Mouse (Mus musculus): ENCODE data around the gene Mfsd4b5. TPM values are rescaled to one million over a fixed set of nuclear protein-coding genes. Genes with fewer than 3 reads are reported as not detected.
"Not testable (repeated sequence)": the region's sequence is repeated elsewhere in the genome, so short reads cannot be mapped to it uniquely, and the experiment has no call there.

Gene Mfsd4b5
- polyA plus RNA-seq, 1 experiment = not detected

DNA sequence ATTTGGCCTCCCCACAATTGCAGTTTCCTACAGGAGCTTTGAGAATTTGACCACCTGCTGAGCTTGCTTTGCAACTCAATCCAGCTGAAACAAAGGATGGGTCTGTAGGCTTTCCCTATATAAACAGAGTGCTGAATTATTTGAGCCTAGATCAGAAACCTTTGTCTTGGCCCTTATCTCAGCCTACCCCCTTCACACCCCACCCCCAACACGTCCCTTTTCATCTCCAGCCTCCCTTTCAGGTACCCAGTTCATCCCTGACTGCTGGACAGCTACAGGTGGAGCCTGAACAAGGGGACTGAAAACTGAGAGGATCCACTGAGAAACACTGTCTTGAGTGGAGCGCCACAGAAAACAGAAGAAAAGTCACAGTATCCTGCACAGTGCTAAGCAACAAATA is 10.7 kb downstream of the Mfsd4b5 start:
- H3K27ac ChIP-seq (ENCODE audit: insufficient read depth, low read length) = no peak overlapping the region
- no peak for TF ChIP-seq POLR2A (IDR thresholded peaks at IDR 0.05; ENCODE audit: low read depth, low read length)
- TF ChIP-seq CTCF (IDR thresholded peaks at IDR 0.05; ENCODE audit: borderline replicate concordance, insufficient read depth, low read length) = no peak
- H3K4me3 ChIP-seq (ENCODE audit: insufficient read depth, low read length) = no peak overlapping the region

DNA sequence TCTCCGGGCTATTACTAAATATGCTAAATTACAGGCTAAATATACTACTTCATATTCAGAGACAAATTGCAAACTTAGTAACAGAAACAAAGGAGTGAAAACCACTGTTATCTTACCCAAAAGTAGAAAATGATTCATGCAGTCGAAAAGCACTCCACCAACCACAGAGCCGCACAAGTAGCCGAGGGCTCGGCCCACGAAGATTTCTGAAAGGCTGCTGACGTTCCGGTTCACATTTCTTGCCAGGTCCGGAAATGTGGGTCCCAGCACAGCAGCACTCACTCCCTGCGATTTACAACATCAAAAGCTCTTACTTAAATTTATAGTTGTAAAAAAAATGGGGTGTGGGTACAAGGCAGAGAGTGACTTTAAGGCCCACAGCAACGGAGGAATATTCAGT is 11.5 kb downstream of the Mfsd4b5 start:
- H3K27ac ChIP-seq (ENCODE audit: insufficient read depth, low read length) = no peak overlapping the region

More for the DNA sequence above, 10.7 kb downstream of the Mfsd4b5 start:
- H3K4me1 ChIP-seq (ENCODE audit: control insufficient read depth, insufficient read depth, low read length) = no peaks in the 10 kb centered on the region

DNA sequence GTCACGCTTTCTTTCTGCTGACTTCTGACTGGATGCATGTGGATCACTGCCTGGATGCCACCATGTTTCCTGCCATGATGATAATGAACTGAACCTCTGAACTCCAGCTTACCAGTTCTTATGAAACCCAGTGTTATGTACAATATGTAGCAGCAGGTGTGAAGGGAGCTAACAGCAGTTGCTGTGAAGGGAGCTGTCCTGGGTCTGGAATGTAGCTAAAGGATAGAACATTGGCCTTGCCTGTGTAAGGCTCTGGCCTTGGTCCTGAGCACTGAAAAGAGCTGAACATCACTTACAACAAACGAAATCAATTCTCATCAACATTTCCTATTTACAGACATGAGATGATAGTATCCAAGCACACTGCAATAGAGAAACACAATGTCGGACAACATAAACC is 18.9 kb downstream of the Mfsd4b5 start:
- Histone ChIP-seq H3K4me1 (ENCODE audit: control insufficient read depth, insufficient read depth, low read length) (no peaks in the 10 kb centered on the region), H3K27ac (ENCODE audit: insufficient read depth, low read length) (no peak overlapping the region), H3K4me3 (ENCODE audit: insufficient read depth, low read length) (no peak overlapping the region)
- TF ChIP-seq CTCF (IDR thresholded peaks at IDR 0.05; ENCODE audit: borderline replicate concordance, insufficient read depth, low read length) = no peak
- no peak for TF ChIP-seq POLR2A (IDR thresholded peaks at IDR 0.05; ENCODE audit: low read depth, low read length)

More for the DNA sequence above, 11.5 kb downstream of the Mfsd4b5 start:
- Histone ChIP-seq H3K4me3 (ENCODE audit: insufficient read depth, low read length) (no peak overlapping the region), H3K4me1 (ENCODE audit: control insufficient read depth, insufficient read depth, low read length) (no peaks in the 10 kb centered on the region)
- TF ChIP-seq CTCF (IDR thresholded peaks at IDR 0.05; ENCODE audit: borderline replicate concordance, insufficient read depth, low read length) (no peak), POLR2A (IDR thresholded peaks at IDR 0.05; ENCODE audit: low read depth, low read length) (no peak)

DNA sequence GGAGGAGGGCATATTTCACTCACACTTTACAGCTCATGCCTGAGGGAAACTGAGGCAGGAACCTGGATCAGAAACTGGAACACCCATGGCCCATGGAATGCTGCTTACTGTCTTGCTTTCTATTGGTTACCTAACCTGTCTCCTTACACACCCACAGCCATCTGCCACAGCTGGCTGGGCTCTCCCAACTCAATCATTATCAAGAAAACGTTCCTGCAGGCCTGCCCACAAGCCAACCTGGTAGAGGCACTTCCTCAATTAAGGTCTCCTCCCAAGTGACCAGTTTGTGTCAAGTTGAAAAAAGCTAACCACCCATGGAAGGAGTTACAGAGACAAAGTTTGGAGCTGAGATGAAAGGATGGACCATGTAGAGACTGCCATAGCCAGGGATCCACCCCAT is 24.5 kb downstream of the Mfsd4b5 start:
- no peak overlapping the region for H3K4me3 ChIP-seq (ENCODE audit: insufficient read depth, low read length)
- no peaks in the 10 kb centered on the region for H3K4me1 ChIP-seq (ENCODE audit: control insufficient read depth, insufficient read depth, low read length)
- TF ChIP-seq POLR2A (IDR thresholded peaks at IDR 0.05; ENCODE audit: low read depth, low read length) = no peak
- TF ChIP-seq CTCF (IDR thresholded peaks at IDR 0.05; ENCODE audit: borderline replicate concordance, insufficient read depth, low read length) = no peak
- H3K27ac ChIP-seq (ENCODE audit: insufficient read depth, low read length) = no peak overlapping the region

DNA sequence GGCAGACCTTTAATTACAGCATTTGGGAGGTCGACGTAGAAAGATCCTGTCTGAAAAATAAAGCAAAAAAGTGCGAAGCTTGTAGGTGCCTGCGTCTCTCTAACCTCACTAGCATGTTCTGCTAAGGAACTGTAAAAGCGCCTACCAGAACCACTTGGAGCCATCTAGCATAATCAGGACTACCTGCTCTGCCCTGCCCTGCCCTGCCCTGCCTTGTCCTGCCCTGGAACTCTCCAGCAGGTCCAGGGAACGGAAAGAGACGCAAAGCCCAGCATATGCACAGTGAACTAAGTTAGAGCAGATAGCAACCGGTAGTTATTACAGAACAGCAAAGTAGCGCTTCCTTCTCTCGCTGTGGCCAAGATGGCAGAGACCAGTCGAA is 26.0 kb downstream of the Mfsd4b5 start:
- H3K4me3 ChIP-seq (ENCODE audit: insufficient read depth, low read length) = no peak overlapping the region
- no peaks in the 10 kb centered on the region for H3K4me1 ChIP-seq (ENCODE audit: control insufficient read depth, insufficient read depth, low read length)
- H3K27ac ChIP-seq (ENCODE audit: insufficient read depth, low read length) = no peak overlapping the region
- no peak for TF ChIP-seq POLR2A (IDR thresholded peaks at IDR 0.05; ENCODE audit: low read depth, low read length)
- TF ChIP-seq CTCF (IDR thresholded peaks at IDR 0.05; ENCODE audit: borderline replicate concordance, insufficient read depth, low read length) = no peak

DNA sequence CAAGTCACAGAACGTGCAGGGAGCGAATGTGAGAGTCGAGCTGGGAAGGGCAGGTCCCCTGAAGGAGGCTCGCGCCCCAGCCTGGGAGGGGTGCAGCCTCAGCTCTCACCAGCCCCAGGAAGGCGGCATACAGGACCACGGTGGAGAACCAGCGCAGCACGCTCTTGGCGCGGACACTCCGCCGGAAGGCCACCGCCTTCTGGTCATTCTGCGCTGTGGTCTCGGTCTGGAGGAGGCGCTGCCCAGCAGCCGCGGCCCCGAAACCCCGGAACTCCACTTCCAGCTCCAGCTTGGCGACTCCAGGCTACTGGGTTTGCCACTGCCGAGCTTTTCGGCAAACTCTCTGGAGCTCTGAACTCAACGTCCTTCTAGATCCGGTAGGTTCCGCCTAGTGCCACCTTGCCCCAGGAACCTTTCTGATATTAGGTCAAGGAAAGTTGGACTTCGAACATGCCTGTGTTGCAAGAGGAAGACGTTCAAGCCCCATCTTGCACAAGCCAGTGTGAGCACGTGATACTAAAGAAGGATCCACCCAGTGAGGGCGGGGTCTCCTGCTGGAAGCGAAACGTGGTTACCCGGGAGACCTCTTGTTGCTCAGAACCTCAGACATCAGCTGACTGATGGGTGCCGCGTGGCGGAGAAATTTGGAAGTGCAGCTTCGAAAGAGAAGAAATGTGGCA is 26.5 kb downstream of the Mfsd4b5 start, which contains the start of gene Mfsd4b3:
Mfsd4b3 (minus strand) TSS at position 393 of the 680 bp plus-strand sequence.
- Histone ChIP-seq H3K4me1 (ENCODE audit: control insufficient read depth, insufficient read depth, low read length) (no peaks in the 10 kb centered on the region), H3K4me3 (ENCODE audit: insufficient read depth, low read length) (peak within 1 kb of the TSS; percentile 54), H3K27ac (ENCODE audit: insufficient read depth, low read length) (peak within 1 kb of the TSS; percentile 15; the same call in 1 of the 2 replicates)
- TF ChIP-seq CTCF (IDR thresholded peaks at IDR 0.05; ENCODE audit: borderline replicate concordance, insufficient read depth, low read length) = peak; percentile 41; the same call in 1 of the 2 replicates
- peak; percentile 94 for TF ChIP-seq POLR2A (IDR thresholded peaks at IDR 0.05; ENCODE audit: low read depth, low read length)

DNA sequence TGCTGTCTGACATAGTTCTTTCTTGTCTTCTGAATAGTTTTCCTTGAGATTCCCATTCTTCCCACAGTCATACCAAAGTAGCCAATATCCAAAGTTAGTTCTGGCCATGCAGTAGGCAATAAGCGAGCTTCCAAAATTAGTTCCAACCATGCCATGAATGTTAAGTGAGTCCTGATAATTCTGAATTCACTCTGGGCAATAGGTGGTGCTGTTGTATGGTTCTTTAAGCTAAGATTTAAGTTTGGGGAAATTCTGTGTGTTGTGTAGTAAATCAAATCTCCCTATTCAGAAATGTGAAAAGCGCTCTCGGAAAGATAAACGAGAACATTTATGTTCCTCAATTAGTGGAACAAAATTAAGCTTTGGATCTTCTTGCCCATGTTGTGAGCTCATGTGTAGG is 28.2 kb downstream of the Mfsd4b5 start:
- H3K4me1 ChIP-seq (ENCODE audit: control insufficient read depth, insufficient read depth, low read length) = no peaks in the 10 kb centered on the region
- H3K4me3 ChIP-seq (ENCODE audit: insufficient read depth, low read length) = no peak overlapping the region
- no peak overlapping the region for H3K27ac ChIP-seq (ENCODE audit: insufficient read depth, low read length)
- TF ChIP-seq POLR2A (IDR thresholded peaks at IDR 0.05; ENCODE audit: low read depth, low read length) (no peak), CTCF (IDR thresholded peaks at IDR 0.05; ENCODE audit: borderline replicate concordance, insufficient read depth, low read length) (no peak)

DNA sequence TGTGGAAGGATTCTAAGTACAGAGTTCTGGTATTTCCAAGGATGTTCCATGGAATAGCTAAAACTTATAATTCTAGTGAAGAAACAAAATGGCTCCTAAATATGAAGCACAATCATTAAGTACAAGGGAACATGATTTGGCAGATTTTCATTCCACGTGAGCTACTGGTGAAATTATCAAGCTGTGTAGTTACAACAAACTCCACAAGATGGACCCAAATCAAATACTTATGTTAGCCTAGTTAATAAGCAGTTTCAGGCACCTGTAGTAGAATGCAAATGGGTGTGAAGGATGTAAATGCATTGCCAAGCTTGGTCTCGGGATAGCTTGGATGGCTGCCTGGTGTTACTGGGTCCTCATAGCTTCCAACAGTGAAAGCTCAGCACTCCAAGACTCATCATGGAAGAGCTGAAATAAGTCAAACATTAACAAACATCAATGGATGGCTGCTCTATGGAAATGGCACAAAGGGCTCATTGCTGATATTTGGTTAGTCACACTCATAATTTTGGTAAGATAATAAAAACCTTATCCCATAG is 30.0 kb downstream of the Mfsd4b5 start:
- H3K27ac ChIP-seq (ENCODE audit: insufficient read depth, low read length) = no peak overlapping the region
- no peak overlapping the region for H3K4me3 ChIP-seq (ENCODE audit: insufficient read depth, low read length)
- no peak for TF ChIP-seq POLR2A (IDR thresholded peaks at IDR 0.05; ENCODE audit: low read depth, low read length)
- TF ChIP-seq CTCF (IDR thresholded peaks at IDR 0.05; ENCODE audit: borderline replicate concordance, insufficient read depth, low read length) = no peak
- H3K4me1 ChIP-seq (ENCODE audit: control insufficient read depth, insufficient read depth, low read length) = no peaks in the 10 kb centered on the region

DNA sequence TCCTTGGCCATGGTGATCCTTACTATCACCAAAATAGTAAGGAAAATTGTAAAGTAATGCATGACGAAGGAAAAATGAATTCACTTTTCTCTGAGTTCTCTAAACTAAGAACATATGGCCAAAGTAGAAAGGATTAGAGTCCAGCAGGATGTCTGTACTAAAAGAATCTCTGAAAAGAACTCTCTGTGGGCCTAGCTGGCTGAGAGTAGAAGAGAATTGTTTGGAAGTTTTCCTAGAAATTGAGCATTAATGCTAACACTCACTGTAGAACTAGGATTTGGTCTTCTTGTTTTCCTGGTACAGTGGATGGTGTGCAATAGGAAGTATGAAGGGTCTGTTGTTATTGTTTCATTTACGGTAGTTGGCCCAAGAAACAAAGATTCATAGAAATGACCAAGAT is 31.3 kb downstream of the Mfsd4b5 start:
- Histone ChIP-seq H3K27ac (ENCODE audit: insufficient read depth, low read length) (no peak overlapping the region), H3K4me1 (ENCODE audit: control insufficient read depth, insufficient read depth, low read length) (no peaks in the 10 kb centered on the region)
- TF ChIP-seq CTCF (IDR thresholded peaks at IDR 0.05; ENCODE audit: borderline replicate concordance, insufficient read depth, low read length) = no peak
- no peak for TF ChIP-seq POLR2A (IDR thresholded peaks at IDR 0.05; ENCODE audit: low read depth, low read length)

DNA sequence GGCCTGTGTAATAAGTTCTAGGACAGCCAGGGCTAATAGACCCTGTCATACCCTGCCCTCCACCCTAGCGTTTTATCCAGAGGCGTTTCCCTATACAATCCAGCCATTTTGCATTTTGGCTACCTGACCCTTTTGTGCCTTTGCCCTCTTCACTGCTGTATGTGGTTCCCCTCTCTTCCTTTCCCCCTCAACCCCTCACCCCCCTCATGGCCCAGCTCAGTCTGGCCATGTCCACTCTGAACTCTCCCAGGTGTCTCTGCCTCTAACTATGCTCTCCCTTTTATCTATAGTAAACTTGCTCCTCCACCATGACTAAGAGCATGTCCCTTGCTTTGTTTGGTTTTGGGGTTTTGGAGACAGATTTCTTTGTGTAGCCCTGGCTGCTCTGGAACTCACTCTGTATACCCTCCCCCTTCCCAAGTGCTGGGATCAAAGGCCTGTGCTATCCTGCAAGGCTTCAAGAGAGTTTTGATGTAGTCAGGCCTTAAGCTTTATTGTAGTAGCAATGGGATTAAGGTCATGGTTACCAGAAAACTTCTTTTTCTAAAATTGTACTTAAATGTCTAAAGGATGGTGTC is 37.0 kb downstream of the Mfsd4b5 start:
- no peak overlapping the region for H3K27ac ChIP-seq (ENCODE audit: insufficient read depth, low read length)
- TF ChIP-seq POLR2A (IDR thresholded peaks at IDR 0.05; ENCODE audit: low read depth, low read length) (no peak), CTCF (IDR thresholded peaks at IDR 0.05; ENCODE audit: borderline replicate concordance, insufficient read depth, low read length) (no peak)
- H3K4me1 ChIP-seq (ENCODE audit: control insufficient read depth, insufficient read depth, low read length) = no peaks in the 10 kb centered on the region
- no peak overlapping the region for H3K4me3 ChIP-seq (ENCODE audit: insufficient read depth, low read length)

More for the DNA sequence above, 31.3 kb downstream of the Mfsd4b5 start:
- H3K4me3 ChIP-seq (ENCODE audit: insufficient read depth, low read length) = no peak overlapping the region

DNA sequence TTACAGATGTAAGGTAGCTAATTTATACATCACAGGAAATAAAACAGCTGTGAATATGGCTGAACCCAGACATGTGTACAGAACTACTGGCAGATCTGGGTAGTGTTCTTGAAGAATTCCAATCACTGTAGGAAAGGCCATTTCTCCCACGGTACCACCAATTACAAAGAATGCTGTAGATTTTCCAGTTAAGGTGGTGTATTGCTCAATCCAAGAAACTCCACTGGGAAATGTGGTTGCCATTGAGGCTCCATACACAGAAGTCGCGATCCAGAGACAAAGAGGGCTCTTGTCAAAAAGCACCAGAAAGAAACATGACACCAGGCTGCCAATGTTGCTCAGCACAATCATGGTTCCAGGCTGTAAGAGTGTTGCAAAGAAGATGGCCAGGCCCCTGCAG is 39.3 kb downstream of the Mfsd4b5 start:
- not testable (repeated sequence) for H3K27ac ChIP-seq (ENCODE audit: insufficient read depth, low read length); H3K4me1 ChIP-seq (ENCODE audit: control insufficient read depth, insufficient read depth, low read length); H3K4me3 ChIP-seq (ENCODE audit: insufficient read depth, low read length)
